Mouse (Mus musculus) cortical plate, adult 2 months (tissue): ENCODE data around the gene Cwc22.

Experiments
- CTCF ChIP-seq: fragments of 200-500 bp; IDR thresholded peaks from 2 replicates; pipeline ENCODE4 v1.5.1; 2011; ENCODE audit warnings: mild to moderate bottlenecking, control low read depth, low read length; ENCODE audit not compliant: insufficient read depth; ENCODE audit errors: extremely low read depth
- POLR2A ChIP-seq: fragments of 200-500 bp; IDR thresholded peaks from 2 replicates; pipeline ENCODE4 v1.6.1; 2011; ENCODE audit warnings: mild to moderate bottlenecking, low read length, control low read depth; ENCODE audit not compliant: insufficient read depth; ENCODE audit errors: extremely low read depth

DNA sequence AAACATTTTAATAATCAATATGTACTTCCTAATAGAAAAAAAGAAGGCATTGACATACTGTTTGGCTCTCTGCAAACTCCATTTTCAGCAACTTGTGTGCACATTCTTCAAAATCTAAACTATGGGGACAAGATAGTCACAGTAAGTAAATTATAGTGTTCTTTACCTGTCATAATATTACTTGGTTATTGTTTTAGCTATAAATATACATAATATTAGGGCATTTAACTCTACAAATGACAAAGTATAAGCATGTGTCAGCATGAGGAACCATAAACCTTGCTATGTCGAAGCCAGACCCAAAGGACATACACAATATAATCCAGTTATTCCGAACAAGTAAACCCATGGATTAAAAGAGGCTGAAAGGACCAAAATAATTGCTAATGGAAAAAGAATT is 34.7 kb downstream of the Cwc22 start:
- no peak for TF ChIP-seq CTCF
- TF ChIP-seq POLR2A, result no peak
